Mouse (Mus musculus): Measurements from ENCODE around the gene Rpp40. TPM values are rescaled to one million over a fixed set of nuclear protein-coding genes. Genes with fewer than 3 reads are reported as not detected.

Gene Rpp40
- polyA plus RNA-seq, 1 experiment from 2014 or later = 21.7 TPM

DNA sequence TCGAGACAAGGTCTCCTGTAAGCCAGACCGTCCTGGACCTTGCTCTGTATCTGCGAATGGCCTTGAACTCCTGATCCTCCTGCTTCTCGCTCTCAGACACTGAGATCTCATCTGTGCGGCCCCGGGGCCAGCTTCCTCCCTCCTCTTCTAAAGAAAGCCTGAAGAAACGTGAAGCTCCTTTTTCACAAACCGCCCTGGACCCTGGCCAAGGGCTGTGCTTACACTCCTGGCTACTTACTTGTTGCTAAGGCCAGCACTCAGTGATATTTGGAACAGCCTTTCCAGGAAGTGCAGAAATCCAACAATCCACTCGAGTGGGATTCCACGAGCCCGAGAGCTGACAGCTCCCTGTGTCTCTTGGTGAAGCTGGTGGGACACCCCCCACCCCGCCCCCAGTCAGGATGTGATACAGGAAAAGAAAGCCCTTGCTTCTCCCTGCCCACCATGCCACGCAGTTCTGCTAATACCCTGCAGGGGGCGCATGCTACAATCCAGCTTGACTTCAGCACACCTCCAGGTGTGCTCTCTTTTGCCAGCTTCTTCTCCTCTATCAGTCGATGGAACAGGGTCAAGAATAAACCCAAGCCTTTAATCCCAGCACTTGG lies 19.9 kb downstream of the Rpp40 start:
- no peak overlapping the region for H3K9ac ChIP-seq
- H3K9me3 ChIP-seq = peaks cover 5% of the 10 kb centered on the region
- H3K36me3 ChIP-seq = no peaks in the 10 kb centered on the region
- no peak for ATAC-seq (ENCODE audit: low FRiP score, low read depth)
- H3K4me1 ChIP-seq = peaks cover 19% of the 10 kb centered on the region
- H3K27ac ChIP-seq = no peak overlapping the region
- WGBS = 32% methylated on average over 15 of the region's 15 CpGs
- no peak overlapping the region for H3K4me3 ChIP-seq
- no peaks in the 10 kb centered on the region for H3K27me3 ChIP-seq
- peak overlapping the region; percentile 17; the same call in 1 of the 2 replicates for H3K4me2 ChIP-seq (replicated peaks)

DNA sequence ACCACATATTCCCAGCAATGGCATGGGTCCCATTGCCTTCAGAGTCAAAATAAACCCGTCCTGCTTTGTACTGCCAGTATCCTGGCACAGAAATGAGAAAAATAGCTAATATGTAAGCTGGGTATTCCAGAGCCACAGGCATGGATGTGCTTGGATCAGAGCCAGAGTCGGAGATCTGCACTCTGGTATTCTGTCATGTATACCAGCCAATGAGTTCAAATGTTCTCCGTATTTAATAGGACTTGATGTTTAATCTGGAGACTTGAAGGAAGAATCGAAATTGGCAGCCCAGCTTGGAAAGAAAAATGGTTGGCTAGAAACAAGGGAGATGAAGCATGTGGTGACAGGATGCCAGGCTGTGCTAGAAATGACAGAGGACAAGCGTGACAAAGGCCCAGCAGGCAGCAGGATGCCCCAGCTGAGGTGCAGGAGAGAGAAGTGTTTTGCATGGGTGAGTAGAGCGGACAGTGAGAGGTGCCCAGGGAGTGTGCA lies 25.6 kb downstream of the Rpp40 start:
- ATAC-seq (ENCODE audit: low FRiP score, low read depth) = no peak
- H3K4me1 ChIP-seq = peaks cover 17% of the 10 kb centered on the region
- 78% methylated on average over 6 of the region's 6 CpGs for WGBS

GRCm38 (mm10) chr13:35879519-35879918 lies 26.6 kb downstream of the Rpp40 start:
- 86% methylated on average over 5 of the region's 5 CpGs for whole genome bisulfite sequencing
- H3K27me3 ChIP-seq = no peaks in the 10 kb centered on the region
- ATAC-seq (ENCODE audit: low FRiP score, low read depth) = no peak
- no peak overlapping the region for H3K9ac ChIP-seq
- H3K9me3 ChIP-seq = no peaks in the 10 kb centered on the region
- no peak overlapping the region for H3K4me3 ChIP-seq
- H3K36me3 ChIP-seq = peaks cover 3% of the 10 kb centered on the region; the same call in 1 of the 2 replicates
- H3K4me2 ChIP-seq (replicated peaks) = no peak overlapping the region
- no peak overlapping the region for H3K27ac ChIP-seq
- H3K4me1 ChIP-seq = peaks cover 9% of the 10 kb centered on the region

More for the DNA sequence above, 25.6 kb downstream of the Rpp40 start:
- Histone ChIP-seq H3K4me3 (no peak overlapping the region), H3K9ac (no peak overlapping the region), H3K9me3 (no peaks in the 10 kb centered on the region), H3K36me3 (no peaks in the 10 kb centered on the region), H3K27me3 (no peaks in the 10 kb centered on the region), H3K4me2 (replicated peaks) (no peak overlapping the region), H3K27ac (no peak overlapping the region)

GRCm38 (mm10) chr13:35879068-35879467 lies 27.1 kb downstream of the Rpp40 start:
- Histone ChIP-seq H3K36me3 (peaks cover 7% of the 10 kb centered on the region; the same call in 1 of the 2 replicates), H3K4me2 (replicated peaks) (no peak overlapping the region), H3K4me1 (peaks cover 5% of the 10 kb centered on the region), H3K9ac (no peak overlapping the region), H3K9me3 (no peaks in the 10 kb centered on the region), H3K27ac (no peak overlapping the region), H3K27me3 (no peaks in the 10 kb centered on the region), H3K4me3 (no peak overlapping the region)
- WGBS = 60% methylated on average over 5 of the region's 5 CpGs
- no peak; the same call in 1 of the 2 replicates for ATAC-seq (ENCODE audit: low FRiP score, low read depth)

- no peaks in the 10 kb centered on the region for H3K27me3 ChIP-seq
- H3K27ac ChIP-seq = 0 out of 2 replicates have a peak overlapping the region, but pooled peaks have one; percentile 3
- no peak for ATAC-seq (ENCODE audit: low FRiP score, low read depth)
- no peak overlapping the region for H3K9ac ChIP-seq
- no peak overlapping the region for H3K4me2 ChIP-seq (replicated peaks)
- H3K4me3 ChIP-seq = no peak overlapping the region
- WGBS = 38% methylated on average over 1 of the region's 1 CpGs
- H3K9me3 ChIP-seq = no peaks in the 10 kb centered on the region
- peaks cover 9% of the 10 kb centered on the region; the same call in 1 of the 2 replicates for H3K36me3 ChIP-seq
- H3K4me1 ChIP-seq = peaks cover 5% of the 10 kb centered on the region
Observed at GRCm38 (mm10) chr13:35878282-35878681, 27.9 kb downstream of the Rpp40 start.

GRCm38 (mm10) chr13:35875396-35875795 lies 30.8 kb downstream of the Rpp40 start:
- Histone ChIP-seq H3K4me2 (replicated peaks) (no peak overlapping the region), H3K9ac (no peak overlapping the region), H3K36me3 (peaks cover 20% of the 10 kb centered on the region), H3K4me1 (peaks cover 12% of the 10 kb centered on the region), H3K27ac (no peak overlapping the region), H3K27me3 (no peaks in the 10 kb centered on the region), H3K9me3 (no peaks in the 10 kb centered on the region), H3K4me3 (no peak overlapping the region)
- 86% methylated on average over 5 of the region's 5 CpGs for WGBS
- ATAC-seq (ENCODE audit: low FRiP score, low read depth) = no peak

GRCm38 (mm10) chr13:35871107-35871506 lies 35.1 kb downstream of the Rpp40 start:
- 60% methylated on average over 3 of the region's 3 CpGs for WGBS
- no peaks in the 10 kb centered on the region for H3K9me3 ChIP-seq
- H3K36me3 ChIP-seq = peaks cover 39% of the 10 kb centered on the region
- no peak overlapping the region for H3K4me3 ChIP-seq
- H3K27me3 ChIP-seq = no peaks in the 10 kb centered on the region
- no peak overlapping the region for H3K9ac ChIP-seq
- H3K4me1 ChIP-seq = peaks cover 7% of the 10 kb centered on the region; the same call in 1 of the 2 replicates
- H3K27ac ChIP-seq = no peak overlapping the region
- no peak for ATAC-seq (ENCODE audit: low FRiP score, low read depth)
- H3K4me2 ChIP-seq (replicated peaks) = no peak overlapping the region

DNA sequence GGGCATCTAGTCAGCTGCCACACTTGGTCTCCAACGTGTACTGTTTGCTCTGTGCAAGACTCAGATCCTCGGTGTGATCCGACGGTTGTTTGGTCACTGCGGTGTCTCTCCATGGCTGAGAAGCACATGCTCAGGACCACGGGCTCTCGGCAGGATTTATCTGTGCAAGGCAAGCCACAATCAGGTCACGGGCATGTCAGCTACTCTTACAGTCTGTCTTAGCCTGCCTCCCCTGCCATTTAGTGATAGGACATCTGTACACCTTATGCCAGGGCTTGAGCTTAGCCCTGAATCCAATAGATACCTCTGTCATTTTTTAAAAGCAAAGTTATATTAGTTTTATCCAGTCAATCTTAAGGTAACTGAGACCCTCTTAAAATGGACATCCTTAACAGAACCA lies 35.5 kb downstream of the Rpp40 start:
- Histone ChIP-seq H3K27me3 (no peaks in the 10 kb centered on the region), H3K9me3 (no peaks in the 10 kb centered on the region), H3K9ac (no peak overlapping the region), H3K27ac (no peak overlapping the region), H3K36me3 (peaks cover 43% of the 10 kb centered on the region), H3K4me2 (replicated peaks) (no peak overlapping the region), H3K4me3 (no peak overlapping the region), H3K4me1 (peaks cover 7% of the 10 kb centered on the region; the same call in 1 of the 2 replicates)
- ATAC-seq (ENCODE audit: low FRiP score, low read depth) = no peak
- WGBS = 91% methylated on average over 8 of the region's 8 CpGs

DNA sequence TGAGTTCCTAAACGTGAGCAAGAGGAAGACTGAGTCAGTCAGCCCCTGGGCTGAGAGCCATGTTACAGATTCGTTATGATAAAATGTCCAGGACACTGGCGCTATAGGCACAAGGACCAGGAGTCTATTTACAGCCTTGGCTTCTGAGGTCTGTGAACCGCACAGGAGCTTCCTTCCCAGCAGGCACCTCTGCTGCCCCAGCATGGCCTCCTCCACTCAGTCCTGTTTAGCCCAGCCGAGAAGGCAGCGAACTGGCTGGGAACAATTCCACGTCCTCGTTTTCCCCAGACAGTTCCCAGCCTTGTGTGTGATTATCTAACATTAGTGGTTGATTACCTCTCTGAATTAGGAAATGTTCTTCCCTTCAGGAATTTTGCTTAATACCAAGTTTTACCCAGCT lies 45.2 kb downstream of the Rpp40 start:
- Histone ChIP-seq H3K4me1 (no peaks in the 10 kb centered on the region), H3K4me2 (replicated peaks) (no peak overlapping the region), H3K4me3 (no peak overlapping the region), H3K9ac (no peak overlapping the region), H3K36me3 (peaks cover 72% of the 10 kb centered on the region), H3K27me3 (no peaks in the 10 kb centered on the region), H3K9me3 (no peaks in the 10 kb centered on the region), H3K27ac (no peak overlapping the region)
- WGBS = 71% methylated on average over 8 of the region's 8 CpGs
- ATAC-seq (ENCODE audit: low FRiP score, low read depth) = no peak

GRCm38 (mm10) chr13:35857486-35857885 lies 48.7 kb downstream of the Rpp40 start:
- Histone ChIP-seq H3K9me3 (no peaks in the 10 kb centered on the region), H3K27ac (no peak overlapping the region), H3K4me3 (no peak overlapping the region), H3K4me2 (replicated peaks) (no peak overlapping the region), H3K4me1 (peaks cover 10% of the 10 kb centered on the region), H3K9ac (no peak overlapping the region), H3K36me3 (peaks cover 40% of the 10 kb centered on the region), H3K27me3 (no peaks in the 10 kb centered on the region)
- no peak for ATAC-seq (ENCODE audit: low FRiP score, low read depth)
- 80% methylated on average over 7 of the region's 7 CpGs for WGBS

DNA sequence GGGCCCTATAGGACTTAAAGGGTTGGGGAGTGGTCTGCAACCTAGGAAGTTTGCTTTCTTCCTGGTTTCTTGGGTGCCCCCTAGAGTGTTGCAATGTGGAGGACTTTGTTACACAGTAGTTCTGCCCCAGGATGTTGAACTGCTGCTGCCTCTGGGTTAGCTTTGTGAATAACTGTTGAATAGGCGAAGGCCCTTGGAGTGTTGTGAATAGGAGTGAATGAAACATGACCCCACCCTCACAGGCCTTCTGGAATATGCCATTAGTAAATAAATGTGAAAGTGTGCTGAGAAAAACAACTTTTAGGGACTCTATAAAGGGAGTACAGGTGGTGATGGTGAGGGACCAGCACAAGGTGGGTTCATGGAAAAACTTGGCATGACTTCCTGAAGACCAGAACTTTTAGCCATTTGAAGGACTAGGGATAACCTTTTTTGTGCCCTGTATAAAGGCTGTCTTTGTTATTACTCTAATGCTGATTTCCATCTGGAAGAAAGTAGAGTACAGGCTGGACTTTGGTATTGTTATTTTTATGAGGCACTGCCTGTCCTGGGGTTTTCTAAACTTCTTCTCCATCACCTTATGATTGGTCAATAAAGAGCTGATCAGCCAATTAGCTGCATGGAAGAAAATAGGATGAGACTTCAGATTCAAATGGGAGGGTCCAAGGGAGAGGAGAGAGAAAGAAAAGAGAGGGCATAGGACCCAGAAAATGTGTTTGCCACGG lies 53.1 kb downstream of the Rpp40 start:
- WGBS = 71% methylated on average over 2 of the region's 2 CpGs
- Histone ChIP-seq H3K27me3 (no peaks in the 10 kb centered on the region), H3K4me3 (no peak overlapping the region), H3K27ac (no peak overlapping the region), H3K9me3 (no peaks in the 10 kb centered on the region), H3K36me3 (peaks cover 16% of the 10 kb centered on the region), H3K9ac (no peak overlapping the region), H3K4me2 (replicated peaks) (no peak overlapping the region), H3K4me1 (peaks cover 21% of the 10 kb centered on the region)
- peak; percentile 51; the same call in 1 of the 2 replicates for ATAC-seq (ENCODE audit: low FRiP score, low read depth)

DNA sequence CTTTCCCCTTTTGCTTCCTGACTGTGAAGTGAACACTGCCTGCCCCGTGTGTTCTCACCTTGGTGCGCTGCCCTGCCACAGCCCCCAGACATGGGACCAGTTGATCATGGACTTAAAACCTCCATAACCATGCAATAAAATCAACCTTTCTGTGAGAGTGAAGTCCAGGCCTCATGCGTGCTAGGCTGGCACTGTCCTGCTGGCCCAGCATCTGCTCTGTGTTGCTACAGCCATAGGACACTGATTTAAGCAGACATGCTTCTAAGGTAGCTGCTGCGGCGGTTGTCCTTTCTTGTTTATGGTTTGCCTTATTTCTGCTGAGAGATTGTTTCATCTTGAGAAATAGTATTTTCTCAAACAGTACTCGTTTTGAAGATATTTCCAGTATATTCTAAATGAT lies 54.6 kb downstream of the Rpp40 start:
- no peak for ATAC-seq (ENCODE audit: low FRiP score, low read depth)
- H3K9me3 ChIP-seq = no peaks in the 10 kb centered on the region
- WGBS = 91% methylated on average over 6 of the region's 6 CpGs

More for the DNA sequence above, 54.6 kb downstream of the Rpp40 start:
- Histone ChIP-seq H3K4me2 (replicated peaks) (no peak overlapping the region), H3K27me3 (no peaks in the 10 kb centered on the region), H3K4me3 (no peak overlapping the region), H3K4me1 (peaks cover 31% of the 10 kb centered on the region), H3K36me3 (peaks cover 3% of the 10 kb centered on the region; the same call in 1 of the 2 replicates), H3K27ac (no peak overlapping the region), H3K9ac (no peak overlapping the region)
